Mouse (Mus musculus): ENCODE data around the gene Med9. TPM values are rescaled to one million over a fixed set of nuclear protein-coding genes. Genes with fewer than 3 reads are reported as not detected.

Med9 gene
- total and polyA plus RNA-seq, 3 experiments: 35.5 to 43.3 (median 41.6) TPM

DNA sequence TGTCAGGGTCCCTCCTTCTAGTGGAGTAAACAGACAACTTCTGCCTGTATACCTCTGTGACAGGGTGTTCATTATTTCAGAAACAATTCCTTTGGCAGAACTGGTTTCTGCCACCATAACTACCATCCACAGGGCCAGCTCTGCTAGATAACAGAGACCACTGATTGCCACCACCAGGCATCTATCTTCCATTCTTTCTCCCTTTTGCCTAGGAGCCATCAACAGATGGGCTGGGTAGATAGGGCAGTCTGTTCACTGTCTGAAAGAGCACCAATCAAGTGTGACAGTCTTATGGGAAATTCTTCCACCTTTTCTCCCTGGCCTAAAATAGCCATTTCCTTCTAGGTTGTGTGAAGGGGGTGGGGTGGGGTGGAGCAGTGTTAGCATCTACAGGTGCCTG lies 37.4 kb upstream of the Med9 start:
- Histone ChIP-seq H3K27ac (ENCODE audit: insufficient read depth, low read depth) (no peak overlapping the region), H3K4me3 (replicated peaks in 1 of 3; ENCODE audit: low read depth in 2 of 3, low read length in 2 of 3, poor library complexity in 1 of 3) (no peak overlapping the region), H3K4me2 (ENCODE audit: insufficient read depth, low read depth, poor library complexity, severe bottlenecking) (no peak overlapping the region), H3K9me3 (replicated peaks; ENCODE audit: low read length) (peaks cover 3% of the 10 kb centered on the region), H3K79me2 (replicated peaks; ENCODE audit: control insufficient read depth, extremely low read depth, insufficient read depth, poor library complexity, severe bottlenecking) (no peaks in the 10 kb centered on the region), H3K27me3 (replicated peaks) (peaks cover 20% of the 10 kb centered on the region), H3K9ac (ENCODE audit: insufficient read depth, low read depth) (no peak overlapping the region), H3K4me1 (ENCODE audit: control insufficient read depth in 1 of 2, insufficient read depth in 2 of 2) (peaks cover 0 to 8% of the 10 kb centered on the region in 2 experiments; a peak in 2 of 4 replicates), H3K36me3 (replicated peaks in 1 of 2; ENCODE audit: control insufficient read depth in 1 of 2, insufficient read depth in 1 of 2, low read length in 1 of 2) (no peaks in the 10 kb centered on the region)
- no peak for TF ChIP-seq MAFK (IDR thresholded peaks at IDR 0.05; ENCODE audit: insufficient replicate concordance, low read length)
- no peak for TF ChIP-seq PAX5 (IDR thresholded peaks at IDR 0.05; ENCODE audit: low read length)
- no peak for TF ChIP-seq RAD21 (IDR thresholded peaks at IDR 0.05; ENCODE audit: low read depth, low read length)
- TF ChIP-seq USF1 (IDR thresholded peaks at IDR 0.05; ENCODE audit: low read depth, low read length): no peak
- no peak for TF ChIP-seq MXI1 (IDR thresholded peaks at IDR 0.05; ENCODE audit: low read depth, low read length)
- TF ChIP-seq CHD2 (IDR thresholded peaks at IDR 0.05; ENCODE audit: low read length): no peak
- no peak for TF ChIP-seq E2F4 (IDR thresholded peaks at IDR 0.05; ENCODE audit: insufficient replicate concordance, low read depth, low read length)
- no peak for TF ChIP-seq MYC (IDR thresholded peaks at IDR 0.05; ENCODE audit: low read depth, low read length)
- no peak for TF ChIP-seq POLR2A (IDR thresholded peaks at IDR 0.05; ENCODE audit: low read depth, low read length)
- no peak for TF ChIP-seq IRF4 (IDR thresholded peaks at IDR 0.05; ENCODE audit: low read depth, low read length)
- no peak for TF ChIP-seq MEF2A (IDR thresholded peaks at IDR 0.05; ENCODE audit: borderline replicate concordance, low read depth, low read length)
- no peak for TF ChIP-seq RCOR1 (conservative IDR thresholded peaks at IDR 0.05; ENCODE audit: low read depth, low read length)
- TF ChIP-seq ZNF384 (IDR thresholded peaks at IDR 0.05; ENCODE audit: low read depth, low read length): no peak
- in situ Hi-C loops (cut with MboI; ENCODE audit: low pct_ligation_motif_present, low pct_unique_long_range_greater_than_20kb, low sequenced_read_pairs) (no loop called here), dilution Hi-C loops (cut with MboI; ENCODE audit: extremely low pct_ligation_motif_present, extremely low pct_unique_long_range_greater_than_20kb, low sequenced_read_pairs) (no loop called here)
- DNase-seq (ENCODE audit: extremely low read depth): no peak

DNA sequence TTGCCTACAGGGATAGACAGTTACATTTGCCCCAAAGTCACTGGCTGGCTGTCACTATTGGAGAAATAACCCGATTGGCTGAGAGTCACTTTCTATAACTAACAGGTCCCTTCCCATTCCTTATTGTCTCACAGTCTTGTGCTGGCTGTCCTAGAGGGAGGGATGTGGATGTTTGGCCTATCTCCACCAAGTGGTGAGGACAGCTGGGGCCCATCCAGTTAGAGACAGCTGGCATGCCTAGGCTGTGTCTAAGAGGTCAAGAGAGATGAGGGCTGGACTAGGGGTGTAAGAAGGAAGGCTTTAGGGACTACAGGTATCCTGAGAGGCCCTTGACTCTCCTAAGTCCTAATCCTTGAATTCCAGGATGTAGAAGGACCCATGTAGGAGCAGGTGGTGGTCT lies 36.5 kb upstream of the Med9 start:
- dilution Hi-C loops (cut with MboI; ENCODE audit: extremely low pct_ligation_motif_present, extremely low pct_unique_long_range_greater_than_20kb, low sequenced_read_pairs): no loop called here
- H3K27ac ChIP-seq (ENCODE audit: insufficient read depth, low read depth): no peak overlapping the region
- no peak overlapping the region for H3K4me3 ChIP-seq (replicated peaks in 1 of 3; ENCODE audit: low read depth in 2 of 3, low read length in 2 of 3, poor library complexity in 1 of 3)
- H3K27me3 ChIP-seq (replicated peaks): peaks cover 15% of the 10 kb centered on the region
- H3K9ac ChIP-seq (ENCODE audit: insufficient read depth, low read depth): no peak overlapping the region
- no peak overlapping the region for H3K4me2 ChIP-seq (ENCODE audit: insufficient read depth, low read depth, poor library complexity, severe bottlenecking)
- in situ Hi-C loops (cut with MboI; ENCODE audit: low pct_ligation_motif_present, low pct_unique_long_range_greater_than_20kb, low sequenced_read_pairs): no loop called here
- H3K4me1 ChIP-seq (ENCODE audit: control insufficient read depth in 1 of 2, insufficient read depth in 2 of 2): peaks cover 0 to 8% of the 10 kb centered on the region in 2 experiments; a peak in 2 of 4 replicates
- no peak for TF ChIP-seq CHD1 (IDR thresholded peaks at IDR 0.05; ENCODE audit: low read depth, low read length)
- no peak for TF ChIP-seq POLR2AphosphoS2 (IDR thresholded peaks at IDR 0.05; ENCODE audit: low read depth, low read length)
- TF ChIP-seq BHLHE40 (IDR thresholded peaks at IDR 0.05; ENCODE audit: low read depth, low read length): no peak
- TF ChIP-seq NRF1 (IDR thresholded peaks at IDR 0.05; ENCODE audit: low read depth, low read length): no peak
- TF ChIP-seq MYC (IDR thresholded peaks at IDR 0.05; ENCODE audit: low read depth, low read length): no peak
- TF ChIP-seq ELF1 (IDR thresholded peaks at IDR 0.05; ENCODE audit: low read depth, low read length): no peak
- no peak for TF ChIP-seq IRF4 (IDR thresholded peaks at IDR 0.05; ENCODE audit: low read depth, low read length)
- no peak for TF ChIP-seq KAT2A (IDR thresholded peaks at IDR 0.05; ENCODE audit: insufficient replicate concordance, low read length)
- TF ChIP-seq E2F4 (IDR thresholded peaks at IDR 0.05; ENCODE audit: insufficient replicate concordance, low read depth, low read length): no peak
- no peak for TF ChIP-seq RAD21 (IDR thresholded peaks at IDR 0.05; ENCODE audit: low read depth, low read length)
- TF ChIP-seq SIN3A (IDR thresholded peaks at IDR 0.05; ENCODE audit: low read length): no peak
- no peak for TF ChIP-seq JUND (conservative IDR thresholded peaks at IDR 0.05; ENCODE audit: low read depth, low read length)
- TF ChIP-seq CTCF (conservative IDR thresholded peaks at IDR 0.05 in 1 of 2, IDR thresholded peaks at IDR 0.05 in 1 of 2; ENCODE audit: low read depth in 2 of 2, low read length in 2 of 2): no peak
- no peak for TF ChIP-seq ZKSCAN1 (IDR thresholded peaks at IDR 0.05; ENCODE audit: borderline replicate concordance, low read depth, low read length)
- TF ChIP-seq TCF12 (IDR thresholded peaks at IDR 0.05; ENCODE audit: low read depth, low read length): no peak
- TF ChIP-seq MAX (IDR thresholded peaks at IDR 0.05; ENCODE audit: low read length): no peak
- no peak for TF ChIP-seq MAZ (IDR thresholded peaks at IDR 0.05; ENCODE audit: low read depth, low read length)
- TF ChIP-seq HCFC1 (IDR thresholded peaks at IDR 0.05; ENCODE audit: low read depth, low read length): no peak
- no peak for DNase-seq (ENCODE audit: extremely low read depth)
- H3K9me3 ChIP-seq (replicated peaks; ENCODE audit: low read length): peaks cover 3% of the 10 kb centered on the region
- H3K79me2 ChIP-seq (replicated peaks; ENCODE audit: control insufficient read depth, extremely low read depth, insufficient read depth, poor library complexity, severe bottlenecking): no peaks in the 10 kb centered on the region
- no peaks in the 10 kb centered on the region for H3K36me3 ChIP-seq (replicated peaks in 1 of 2; ENCODE audit: control insufficient read depth in 1 of 2, insufficient read depth in 1 of 2, low read length in 1 of 2)

Measured in CH12.LX (cell line).